Mouse (Mus musculus) heart, embryonic 15.5 days (tissue): ENCODE results near the gene Zfp428. TPM values are rescaled to one million over a fixed set of nuclear protein-coding genes. Genes with fewer than 3 reads are reported as not detected.
"Not testable (repeated sequence)": the region's sequence is repeated elsewhere in the genome, so short reads cannot be mapped to it uniquely, and the experiment has no call there.

Experiments
- ATAC-seq: fragments of 200-750 bp; cut with Nextera tagmentation; replicated peaks from 2 replicates; pipeline ENCODE4 v1.8.0; 2017; ENCODE audit warnings: low read depth, moderate TSS enrichment; ENCODE audit not compliant: insufficient number of reproducible peaks, insufficient read depth, low FRiP score
- H3K27ac ChIP-seq: fragments of 300-500 bp; sonication (generic); 2 replicates; pipeline ENCODE4 v1.5.1; 2015; ENCODE audit warnings: mild to moderate bottlenecking, inconsistent platforms
- H3K27me3 ChIP-seq: fragments of 300-500 bp; sonication (generic); 2 replicates; pipeline ENCODE4 v1.6.1; 2015; ENCODE audit warnings: inconsistent platforms
- H3K36me3 ChIP-seq: fragments of 300-500 bp; sonication (generic); 2 replicates; pipeline ENCODE4 v1.6.1; 2015; ENCODE audit warnings: mild to moderate bottlenecking, inconsistent platforms
- H3K4me1 ChIP-seq: fragments of 300-500 bp; sonication (generic); replicated peaks from 2 replicates; pipeline ENCODE4 v1.6.1; 2015; ENCODE audit warnings: inconsistent platforms
- H3K4me2 ChIP-seq: fragments of 300-500 bp; sonication (generic); 2 replicates; pipeline ENCODE4 v1.6.1; 2015; ENCODE audit warnings: inconsistent platforms, mild to moderate bottlenecking, moderate library complexity
- H3K4me3 ChIP-seq: fragments of 300-500 bp; sonication (generic); 2 replicates; pipeline ENCODE4 v1.5.1; 2015; ENCODE audit warnings: mild to moderate bottlenecking, inconsistent platforms
- H3K9ac ChIP-seq: fragments of 300-500 bp; sonication (generic); 2 replicates; pipeline ENCODE4 v1.6.1; 2015; ENCODE audit warnings: mild to moderate bottlenecking, inconsistent platforms
- H3K9me3 ChIP-seq: fragments of 300-500 bp; sonication (generic); replicated peaks from 2 replicates; pipeline ENCODE4 v1.6.1; 2016; ENCODE audit warnings: inconsistent platforms
- WGBS: fragments of 180-500 bp; shearing (Covaris S2); methylation state at CpG from one replicate; pipeline ENCODE4 v1.1.7; 2015; ENCODE audit warnings: mixed read lengths; 5-methylcytosine and 5-hydroxymethylcytosine counted together
- polyA plus RNA-seq: library from polyadenylated mRNA; unstranded; fragments of >200 nt; fragmentation: Nextera tagmentation; extraction: Ambion mirVana; gene quantifications from 2 replicates; pipeline ENCODE4 v1.2.1, GENCODE M21; 2015

Zfp428 gene
- polyA plus RNA-seq, 1 experiment from 2014 or later, result 37.5 TPM

GRCm38 (mm10) chr7:24482208-24483020, 24.4 kb upstream of the Zfp428 start:
- 2% methylated on average over 27 of the region's 38 CpGs for WGBS
- peak overlapping the region; percentile 91 for H3K4me2 ChIP-seq
- H3K4me1 ChIP-seq, result peaks cover 14% of the 10 kb centered on the region
- H3K27me3 ChIP-seq, result peaks cover 69% of the 10 kb centered on the region
- no peak overlapping the region for H3K27ac ChIP-seq
- H3K4me3 ChIP-seq, result peak overlapping the region; percentile 62
- H3K9ac ChIP-seq, result peak overlapping the region; percentile 58
- H3K9me3 ChIP-seq, result no peaks in the 10 kb centered on the region
- ATAC-seq, result 0 out of 2 replicates have a peak, but pooled peaks have one; percentile 8
- H3K36me3 ChIP-seq, result no peaks in the 10 kb centered on the region

GRCm38 (mm10) chr7:24483291-24483690, 23.5 kb upstream of the Zfp428 start:
- not testable (repeated sequence) for H3K9ac ChIP-seq, H3K36me3 ChIP-seq, H3K27ac ChIP-seq, H3K4me2 ChIP-seq, H3K4me3 ChIP-seq, H3K9me3 ChIP-seq, ATAC-seq
- peaks cover 69% of the 10 kb centered on the region for H3K27me3 ChIP-seq
- 47% methylated on average over 6 of the region's 6 CpGs for WGBS
- peaks cover 14% of the 10 kb centered on the region for H3K4me1 ChIP-seq

- 76% methylated on average over 9 of the region's 9 CpGs for WGBS
- Histone ChIP-seq H3K4me1 (peaks cover 14% of the 10 kb centered on the region), H3K27me3 (peaks cover 48% of the 10 kb centered on the region)
Observed at GRCm38 (mm10) chr7:24485481-24485880, 21.3 kb upstream of the Zfp428 start.

GRCm38 (mm10) chr7:24486654-24487130, 20.1 kb upstream of the Zfp428 start:
- no peak for ATAC-seq
- Histone ChIP-seq H3K36me3 (no peaks in the 10 kb centered on the region), H3K9me3 (no peaks in the 10 kb centered on the region), H3K4me1 (peaks cover 5% of the 10 kb centered on the region; the same call in 1 of the 2 replicates), H3K4me2 (no peak overlapping the region), H3K4me3 (no peak overlapping the region), H3K27me3 (peaks cover 36% of the 10 kb centered on the region), H3K27ac (no peak overlapping the region), H3K9ac (no peak overlapping the region)
- 56% methylated on average over 9 of the region's 9 CpGs for WGBS

More at GRCm38 (mm10) chr7:24485481-24485880, 21.3 kb upstream of the Zfp428 start:
- no peak for ATAC-seq
- no peaks in the 10 kb centered on the region for H3K9me3 ChIP-seq
- no peak overlapping the region for H3K4me2 ChIP-seq
- H3K9ac ChIP-seq, result no peak overlapping the region
- H3K36me3 ChIP-seq, result no peaks in the 10 kb centered on the region
- H3K4me3 ChIP-seq, result no peak overlapping the region
- no peak overlapping the region for H3K27ac ChIP-seq

- Histone ChIP-seq H3K27me3 (peaks cover 29% of the 10 kb centered on the region), H3K27ac (no peak overlapping the region), H3K9me3 (no peaks in the 10 kb centered on the region), H3K4me3 (no peak overlapping the region), H3K9ac (no peak overlapping the region), H3K36me3 (no peaks in the 10 kb centered on the region), H3K4me2 (no peak overlapping the region), H3K4me1 (peaks cover under 1% of the 10 kb centered on the region; the same call in 1 of the 2 replicates)
- no peak for ATAC-seq
- WGBS, result 41% methylated on average over 3 of the region's 3 CpGs
Observed at GRCm38 (mm10) chr7:24487403-24487802, 19.4 kb upstream of the Zfp428 start.

GRCm38 (mm10) chr7:24488303-24488702, 18.5 kb upstream of the Zfp428 start:
- no peak for ATAC-seq
- Histone ChIP-seq H3K4me3 (no peak overlapping the region), H3K4me2 (no peak overlapping the region), H3K27me3 (peaks cover 22% of the 10 kb centered on the region), H3K9ac (no peak overlapping the region), H3K36me3 (no peaks in the 10 kb centered on the region), H3K4me1 (no peaks in the 10 kb centered on the region), H3K27ac (no peak overlapping the region), H3K9me3 (no peaks in the 10 kb centered on the region)
- WGBS, result 77% methylated on average over 8 of the region's 8 CpGs

- Histone ChIP-seq H3K36me3 (no peaks in the 10 kb centered on the region), H3K9ac (no peak overlapping the region), H3K27me3 (peaks cover 58% of the 10 kb centered on the region), H3K4me3 (peak overlapping the region; percentile 41), H3K27ac (no peak overlapping the region), H3K4me2 (peak overlapping the region; percentile 64), H3K4me1 (peaks cover 25% of the 10 kb centered on the region), H3K9me3 (no peaks in the 10 kb centered on the region)
- peak; percentile 23; the same call in 1 of the 2 replicates for ATAC-seq
- WGBS, result 8% methylated on average over 43 of the region's 43 CpGs
Observed at GRCm38 (mm10) chr7:24499856-24500577, 6.8 kb upstream of the Zfp428 start.

- 28% methylated on average over 7 of the region's 7 CpGs for WGBS
Observed at GRCm38 (mm10) chr7:24500929-24501328, 5.9 kb upstream of the Zfp428 start.

GRCm38 (mm10) chr7:24501492-24501891, 5.3 kb upstream of the Zfp428 start:
- H3K27me3 ChIP-seq, result peaks cover 58% of the 10 kb centered on the region
- no peak overlapping the region for H3K9ac ChIP-seq
- no peak overlapping the region for H3K4me3 ChIP-seq
- no peak overlapping the region for H3K4me2 ChIP-seq
- no peaks in the 10 kb centered on the region for H3K9me3 ChIP-seq
- no peak for ATAC-seq
- H3K27ac ChIP-seq, result no peak overlapping the region
- H3K4me1 ChIP-seq, result peaks cover 37% of the 10 kb centered on the region
- 32% methylated on average over 21 of the region's 21 CpGs for WGBS
- H3K36me3 ChIP-seq, result no peaks in the 10 kb centered on the region

More at GRCm38 (mm10) chr7:24500929-24501328, 5.9 kb upstream of the Zfp428 start:
- no peak for ATAC-seq
- Histone ChIP-seq H3K9me3 (no peaks in the 10 kb centered on the region), H3K4me3 (no peak overlapping the region), H3K27ac (no peak overlapping the region), H3K36me3 (no peaks in the 10 kb centered on the region), H3K27me3 (peaks cover 58% of the 10 kb centered on the region), H3K4me2 (no peak overlapping the region), H3K4me1 (peaks cover 32% of the 10 kb centered on the region), H3K9ac (no peak overlapping the region)

- H3K9ac ChIP-seq, result no peak overlapping the region
- H3K4me3 ChIP-seq, result no peak overlapping the region
- H3K27me3 ChIP-seq, result peaks cover 45% of the 10 kb centered on the region
- peaks cover 45% of the 10 kb centered on the region for H3K4me1 ChIP-seq
- no peak overlapping the region for H3K27ac ChIP-seq
- H3K36me3 ChIP-seq, result no peaks in the 10 kb centered on the region
- peak overlapping the region; percentile 37 for H3K4me2 ChIP-seq
- H3K9me3 ChIP-seq, result no peaks in the 10 kb centered on the region
- ATAC-seq, result no peak
- 19% methylated on average over 10 of the region's 10 CpGs for WGBS
Observed at GRCm38 (mm10) chr7:24504004-24504403, 2.8 kb upstream of the Zfp428 start.

- Histone ChIP-seq H3K27ac (peak overlapping the region; percentile 99), H3K36me3 (no peaks in the 10 kb centered on the region), H3K4me1 (peaks cover 41% of the 10 kb centered on the region), H3K9ac (no peak overlapping the region), H3K4me2 (no peak overlapping the region), H3K27me3 (peaks cover 36% of the 10 kb centered on the region), H3K4me3 (no peak overlapping the region), H3K9me3 (no peaks in the 10 kb centered on the region)
- no peak for ATAC-seq
- WGBS, result 30% methylated on average over 4 of the region's 4 CpGs
Observed at GRCm38 (mm10) chr7:24504868-24505267, 1.9 kb upstream of the Zfp428 start.
